Mouse (Mus musculus): Measurements from ENCODE around the gene Gm49380.

Gene Gm49380

DNA sequence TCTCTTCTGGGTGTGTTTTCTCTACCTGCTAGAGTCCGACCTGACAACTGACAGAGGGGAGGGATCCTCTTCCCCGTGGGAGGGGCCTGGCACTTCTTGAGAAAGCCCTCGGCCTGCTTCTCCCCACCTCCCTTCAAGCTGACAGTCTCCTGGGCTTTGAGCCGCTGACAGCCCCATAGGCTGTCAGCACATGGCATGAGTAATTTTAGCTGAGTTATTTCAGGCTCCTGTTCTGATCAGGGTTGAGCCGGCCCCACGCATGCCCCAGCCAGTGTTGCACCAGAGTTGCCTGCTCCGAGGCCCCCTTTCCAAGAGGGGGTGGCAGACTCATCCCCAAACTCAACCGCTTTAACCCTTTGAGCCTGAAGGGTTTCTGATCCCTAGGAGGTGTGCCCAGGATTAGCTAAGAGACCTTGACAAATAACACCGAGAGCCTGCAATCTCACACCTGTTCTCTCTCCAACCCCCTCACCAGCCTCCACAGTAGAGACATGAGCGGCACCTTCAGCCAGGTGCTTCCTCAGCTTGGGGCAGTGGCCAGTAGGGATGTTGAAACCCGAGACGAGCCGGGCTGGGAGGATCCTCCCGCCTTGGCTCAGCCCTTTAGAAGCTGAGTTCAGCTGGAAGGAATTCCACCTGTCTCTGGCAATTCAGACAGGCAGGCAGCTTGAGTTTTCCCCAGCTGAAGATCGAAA, 25.4 kb downstream of the Gm49380 start:
- peak; percentile 63 for DNase-seq

DNA sequence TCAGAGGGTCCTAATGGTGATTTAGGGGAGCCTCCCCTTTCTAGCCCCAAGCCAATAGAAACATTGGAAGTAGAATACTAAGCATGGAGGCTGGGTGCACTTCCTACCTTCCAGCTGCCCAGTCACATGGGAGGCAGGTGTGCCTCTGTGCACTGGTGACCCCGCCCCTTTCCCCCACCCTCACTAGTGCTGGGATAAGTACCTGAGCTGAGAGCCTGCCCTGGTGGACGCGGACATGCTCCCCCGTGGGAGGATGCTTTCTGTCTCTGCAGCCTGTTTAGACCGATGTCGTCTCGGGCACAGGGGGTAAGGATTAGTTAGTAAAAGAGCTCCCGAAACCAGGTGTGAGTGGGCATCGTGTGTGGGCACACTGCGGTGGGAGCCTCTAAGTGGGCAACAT, 26.3 kb downstream of the Gm49380 start:
- DNase-seq, result no peak

DNA sequence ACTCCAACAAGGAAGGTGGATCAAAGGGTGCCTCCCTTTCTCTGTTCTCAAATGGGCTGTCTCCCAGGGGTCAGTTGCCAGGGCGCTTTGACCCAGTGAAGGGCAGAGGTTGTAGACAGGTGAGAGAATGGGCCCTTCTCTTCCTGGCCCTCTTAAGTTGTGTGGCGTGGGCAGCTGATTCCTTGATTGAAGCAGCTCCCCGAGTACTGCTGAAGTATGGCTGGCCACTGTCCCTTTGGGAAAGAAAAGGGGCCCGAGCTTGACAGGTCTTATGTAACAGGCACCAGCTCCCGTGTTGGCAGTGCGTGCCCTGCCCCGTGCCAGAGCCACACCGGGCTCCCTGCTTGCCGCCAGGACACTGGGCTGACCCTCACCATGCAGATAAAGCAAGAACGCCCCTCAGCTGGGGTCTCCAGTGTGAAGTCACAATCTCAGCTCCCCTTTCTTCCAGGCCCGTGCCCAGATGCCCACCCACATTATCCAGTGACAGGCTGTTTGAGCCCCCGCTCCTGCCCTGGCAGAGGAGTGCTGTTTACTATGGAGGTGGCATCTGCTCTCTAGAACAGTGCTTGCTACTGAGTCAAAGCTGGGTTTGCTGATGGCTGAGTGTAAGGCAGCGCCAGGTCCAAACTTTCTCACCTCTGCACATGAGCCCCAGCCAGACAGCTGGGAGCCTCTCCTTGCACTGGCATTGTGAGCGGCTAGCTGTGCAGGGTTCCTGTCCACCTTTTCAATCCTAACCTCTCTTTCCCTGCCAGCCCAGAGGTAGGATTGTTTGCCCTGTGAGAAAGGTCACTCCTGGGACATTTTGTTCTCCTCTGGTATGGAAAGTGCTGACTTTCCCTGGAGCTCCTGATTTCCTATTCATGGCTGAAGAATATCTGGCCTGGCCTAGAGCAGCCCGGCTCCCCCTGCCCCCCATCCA, 27.3 kb downstream of the Gm49380 start:
- DNase-seq, result no peak

DNA sequence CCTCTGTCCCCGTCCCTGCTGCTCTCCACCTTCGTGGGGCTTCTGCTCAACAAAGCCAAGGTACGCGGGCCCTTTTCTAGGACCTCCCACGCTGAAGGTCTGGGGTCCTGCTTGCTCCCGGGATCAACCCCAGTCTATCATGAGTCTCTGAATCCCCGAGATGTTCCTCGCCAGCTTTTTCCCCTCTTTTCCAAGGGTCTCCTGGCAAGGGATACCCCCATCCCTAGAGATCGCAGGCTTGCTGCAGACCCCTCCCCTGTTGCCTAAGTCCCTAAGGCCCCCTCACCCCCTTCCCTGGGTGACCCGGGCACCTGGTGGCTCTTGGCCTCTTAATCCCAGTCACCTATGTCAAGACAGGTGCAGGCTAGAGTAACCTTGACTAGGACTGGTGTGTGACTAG, 28.0 kb downstream of the Gm49380 start:
- no peak for DNase-seq

DNA sequence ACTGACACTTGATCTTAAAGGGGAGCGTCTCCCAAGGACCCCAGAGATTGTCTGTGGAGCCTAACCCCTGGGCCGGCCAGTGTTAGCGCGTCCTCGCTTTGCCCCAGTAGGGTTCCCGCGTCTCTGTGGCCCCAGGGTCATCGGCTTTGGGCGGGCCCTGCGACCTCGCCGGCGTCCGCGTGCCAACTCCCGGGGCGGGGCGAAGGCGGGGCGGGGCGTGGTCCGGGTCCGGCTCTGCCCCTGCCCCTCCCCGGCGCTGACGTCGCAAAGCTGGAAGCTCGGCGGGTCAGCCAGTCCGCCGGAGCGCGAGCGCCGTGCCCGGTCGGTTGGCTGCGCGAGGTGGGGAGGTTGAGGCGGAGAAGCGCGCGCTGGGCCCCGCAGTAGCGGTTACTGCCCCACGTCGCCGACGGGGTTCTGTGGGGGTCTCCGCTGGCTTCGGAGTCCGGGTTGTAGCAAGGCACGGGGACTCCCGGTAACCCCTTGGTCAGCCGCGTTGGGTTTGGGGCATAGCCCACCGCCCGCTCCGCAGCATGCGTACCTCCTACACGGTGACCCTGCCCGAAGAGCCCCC, 28.6 kb downstream of the Gm49380 start:
- peak; percentile 91 for DNase-seq

DNA sequence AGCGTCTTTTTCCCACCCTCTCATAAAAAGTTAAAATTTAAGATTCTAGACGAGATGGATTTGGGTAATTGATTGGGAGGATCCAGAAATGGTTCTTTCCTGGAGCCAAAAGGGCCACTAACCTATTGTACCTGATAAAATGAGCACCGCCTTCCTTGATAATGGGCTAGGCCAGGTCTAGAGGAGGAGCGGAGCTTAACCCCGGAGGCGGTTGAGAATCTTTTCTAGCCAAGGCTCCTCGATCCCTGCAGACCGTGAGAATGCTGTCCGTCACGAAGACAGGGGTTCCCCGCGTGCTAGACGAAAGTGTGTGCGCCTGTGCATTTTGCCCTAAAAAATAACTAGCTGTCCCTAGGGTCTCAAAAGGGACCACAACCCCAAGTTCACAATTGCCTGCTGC, 29.1 kb downstream of the Gm49380 start:
- DNase-seq, result no peak

DNA sequence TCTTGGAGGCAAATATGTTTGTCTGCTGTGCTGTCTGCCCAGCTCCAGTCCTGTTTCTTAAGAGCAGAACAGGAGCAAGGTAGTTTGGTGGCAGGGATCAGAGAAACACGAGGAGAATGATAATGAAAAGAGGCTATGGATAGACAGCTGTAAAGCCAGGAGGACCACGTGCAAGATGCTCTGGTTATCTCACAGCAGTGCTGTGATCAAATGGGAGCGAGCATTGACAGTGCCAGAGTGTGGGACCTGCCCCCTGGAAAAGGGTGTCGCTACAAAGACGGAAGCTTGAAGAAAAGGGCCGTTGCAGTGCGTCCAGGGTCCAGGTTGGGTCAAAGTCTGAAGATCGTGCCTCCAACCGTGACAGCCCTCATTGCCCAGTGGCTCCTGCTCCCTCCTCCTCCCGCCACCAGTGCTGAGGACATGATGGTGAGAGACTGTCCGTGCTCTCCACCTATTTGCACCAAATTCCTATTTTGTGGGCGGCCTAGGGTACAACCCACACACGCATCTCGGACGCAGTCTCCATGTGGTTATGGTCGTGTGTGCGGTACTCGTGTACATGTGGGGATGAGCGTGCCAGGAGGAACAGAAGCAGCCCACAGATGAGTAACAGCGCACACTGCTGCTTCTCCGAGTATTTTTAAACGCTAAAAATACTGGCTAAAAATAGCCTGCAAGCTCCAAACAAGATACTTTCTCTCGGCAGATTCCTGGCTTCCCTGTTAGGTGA, 29.7 kb downstream of the Gm49380 start:
- no peak for DNase-seq

DNA sequence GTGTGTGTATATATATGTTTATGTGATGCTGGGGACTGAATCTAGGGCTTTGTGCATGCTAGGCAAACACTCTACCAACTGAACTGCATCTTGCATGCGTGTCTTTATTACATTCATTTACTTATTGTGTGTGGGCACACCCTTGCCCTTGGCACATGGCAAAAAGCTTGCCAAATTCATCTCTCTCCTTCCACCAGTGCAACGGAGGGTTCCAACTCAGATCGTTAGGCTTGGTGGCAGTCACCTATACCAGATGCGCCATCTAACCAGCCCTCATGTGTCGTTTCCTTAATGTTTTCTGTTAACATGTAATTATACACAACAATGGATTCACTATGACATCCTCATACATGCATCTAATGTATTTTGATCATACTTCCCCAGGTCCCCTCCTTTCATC, 31.0 kb downstream of the Gm49380 start:
- DNase-seq, result no peak

DNA sequence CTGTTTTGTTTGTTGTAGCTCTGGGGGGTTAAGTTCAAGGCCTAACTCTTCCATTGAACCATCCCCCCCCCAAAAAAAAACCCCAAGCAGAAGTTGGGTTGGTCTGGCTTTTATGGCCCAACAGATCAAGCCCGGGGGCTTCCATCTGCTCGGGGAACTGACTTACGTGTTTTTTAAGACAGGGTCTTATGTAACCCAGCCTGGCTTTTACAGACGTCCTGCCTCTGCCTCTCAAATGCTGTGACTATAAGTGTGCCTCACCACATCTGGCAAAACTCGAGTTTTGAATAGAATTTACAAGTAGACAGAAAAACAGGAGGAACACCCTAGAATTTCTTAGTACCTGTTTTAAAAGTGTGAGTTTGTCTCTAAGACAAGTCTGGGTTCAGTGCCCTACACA, 31.7 kb downstream of the Gm49380 start:
- DNase-seq, result no peak

DNA sequence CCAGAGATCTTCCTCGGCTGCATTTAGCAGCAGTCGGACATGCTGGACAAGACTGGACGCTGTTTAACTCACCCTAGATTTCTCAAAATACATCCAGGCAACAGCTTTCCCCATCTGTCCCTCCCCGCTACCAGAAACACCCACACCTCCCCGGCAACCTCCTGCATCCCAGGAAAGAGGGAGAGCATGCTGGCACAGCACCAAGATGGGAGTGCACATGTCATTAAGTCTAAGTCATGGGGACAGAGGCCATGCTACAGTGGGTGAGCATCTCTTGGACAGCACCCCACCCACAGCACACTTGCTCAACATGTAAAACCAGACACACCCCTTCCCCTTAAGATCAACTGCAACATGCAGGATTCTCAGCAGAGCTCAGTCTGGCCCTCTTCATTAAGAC, 32.3 kb downstream of the Gm49380 start:
- DNase-seq, result no peak

DNA sequence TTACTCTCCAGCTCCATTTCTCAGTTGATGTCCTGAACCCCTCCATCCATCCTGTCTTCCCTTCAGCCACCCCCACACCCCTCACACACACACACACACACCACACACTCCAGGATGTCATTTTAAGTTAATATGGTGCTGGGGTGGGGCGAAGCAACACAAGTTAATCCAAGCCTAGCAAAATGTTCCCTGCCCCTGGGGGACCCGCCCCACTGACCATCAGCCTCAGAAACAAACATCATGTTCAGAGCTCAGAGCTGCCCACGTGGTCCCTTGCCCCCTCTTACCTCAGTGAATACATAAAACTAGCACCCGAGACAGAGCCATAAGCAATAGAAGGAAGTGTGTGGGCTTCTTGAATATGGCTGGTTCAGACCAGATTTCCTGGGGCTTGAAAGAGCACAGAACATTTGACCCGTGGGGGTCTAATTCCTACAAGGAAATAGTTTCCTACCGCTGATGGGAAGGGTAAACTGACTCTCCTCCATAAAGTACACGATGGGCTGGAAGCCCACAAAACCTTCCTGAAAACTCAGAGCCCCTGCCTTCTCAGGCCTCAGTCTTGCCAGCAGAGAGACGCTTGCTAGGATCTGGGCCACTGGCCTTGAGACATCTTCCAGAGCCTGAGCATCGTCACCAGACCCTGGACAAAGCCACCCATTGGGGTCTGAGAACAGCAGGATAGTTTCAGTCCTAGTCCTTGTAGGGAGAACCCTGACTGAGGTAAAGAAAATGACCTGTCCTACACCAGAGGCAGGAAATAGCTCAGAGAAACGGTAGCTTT, 33.1 kb downstream of the Gm49380 start:
- DNase-seq, result no peak

DNA sequence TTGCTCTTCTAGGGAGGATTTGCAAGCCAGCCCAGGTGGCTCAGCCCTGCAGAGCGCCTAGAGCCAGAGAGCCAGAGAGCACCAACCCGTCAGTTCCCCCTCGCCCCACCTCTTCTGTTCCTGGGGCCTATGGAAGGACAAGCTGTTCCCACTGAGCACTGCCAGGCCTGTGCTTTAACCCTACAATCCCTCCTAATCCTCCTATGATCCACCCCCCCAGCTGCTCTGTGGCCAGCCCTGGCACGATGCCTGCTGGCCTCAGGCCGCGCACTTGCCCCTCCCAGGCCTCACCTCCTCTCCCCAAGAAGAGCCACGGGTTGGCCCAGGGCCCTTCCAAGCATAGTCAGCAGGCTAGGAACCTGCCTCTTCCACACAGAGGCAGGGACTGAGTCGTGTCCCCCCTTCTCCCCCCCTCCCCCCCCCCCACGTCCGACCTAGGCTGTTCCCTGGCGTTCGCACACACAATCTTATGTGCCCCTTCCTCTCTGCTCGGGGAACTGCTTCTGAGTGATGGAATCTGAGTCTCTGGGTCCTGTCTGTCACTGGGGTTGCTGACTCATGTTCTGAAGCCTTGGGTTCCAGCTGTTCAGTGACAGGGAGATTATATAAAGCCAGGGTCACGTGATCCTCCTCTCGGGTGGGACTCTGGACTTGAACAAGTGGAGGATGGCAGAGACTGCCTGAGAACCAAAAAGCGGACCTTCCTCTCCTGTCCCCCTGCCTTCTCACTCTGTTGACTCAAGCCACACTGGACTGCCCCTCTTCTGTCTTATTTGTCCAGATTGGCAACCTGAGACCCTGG, 34.1 kb downstream of the Gm49380 start:
- no peak for DNase-seq

DNA sequence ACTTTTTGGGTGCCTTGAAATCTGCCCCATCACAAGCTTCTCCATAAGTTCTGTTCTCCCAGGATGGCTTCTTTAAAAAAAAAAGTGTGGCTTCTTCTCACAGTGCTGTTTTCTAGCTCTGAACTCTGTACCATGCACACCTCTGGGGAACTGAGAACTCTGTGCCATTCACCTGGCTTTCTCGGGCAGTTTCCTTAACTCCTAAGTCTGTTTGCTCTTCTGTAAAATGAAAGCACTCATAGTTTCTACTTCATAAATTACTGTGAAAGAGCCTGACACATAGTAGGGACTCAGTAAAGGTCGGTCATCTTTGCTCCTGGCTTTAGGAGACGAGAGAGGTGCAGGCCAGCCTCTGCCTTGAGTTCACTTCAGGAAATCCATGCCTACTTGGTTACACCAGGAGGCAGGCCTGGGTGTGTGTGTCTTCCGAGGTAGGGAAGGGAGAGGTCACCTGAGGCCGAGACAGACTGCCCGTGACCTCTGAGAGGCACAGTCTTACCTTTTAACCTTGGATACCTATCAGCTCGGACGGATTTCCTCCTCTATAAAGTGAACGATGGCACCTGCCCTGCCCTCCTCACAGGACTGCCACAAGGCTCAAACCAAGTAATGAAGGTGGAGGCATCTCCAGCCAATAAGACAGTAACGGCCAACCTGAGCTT, 35.0 kb downstream of the Gm49380 start:
- DNase-seq, result no peak

DNA sequence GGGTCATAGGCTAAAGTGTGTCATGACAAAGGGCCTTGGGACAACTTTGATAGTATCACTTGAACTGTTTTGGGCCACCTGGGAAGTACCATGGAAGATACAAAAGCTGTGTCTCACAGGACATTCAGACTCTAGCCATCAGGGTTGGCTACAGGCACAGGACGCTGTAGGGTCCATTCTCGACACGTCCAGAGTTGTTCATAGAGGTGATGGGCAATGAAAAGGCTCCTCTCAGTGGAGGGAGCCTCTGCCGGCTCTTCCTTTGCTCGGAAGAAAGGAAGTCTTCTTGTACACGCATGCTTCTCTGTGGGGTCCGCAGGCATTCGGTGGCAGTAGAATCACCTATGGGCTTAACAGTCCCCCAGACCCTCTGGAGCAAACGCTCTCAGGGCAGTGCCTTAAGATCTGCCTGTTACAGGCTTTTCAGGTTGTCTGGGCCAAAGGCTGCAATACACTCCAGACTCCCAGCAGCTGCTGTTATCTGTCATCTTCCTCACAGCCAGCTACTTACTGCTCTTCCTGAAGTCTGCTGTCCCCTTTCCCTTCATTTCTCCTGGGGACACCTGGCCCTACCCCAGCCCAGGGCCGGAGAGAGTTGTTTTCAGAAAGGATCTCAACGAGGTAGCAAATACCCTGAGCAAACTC, 35.9 kb downstream of the Gm49380 start:
- DNase-seq, result no peak

DNA sequence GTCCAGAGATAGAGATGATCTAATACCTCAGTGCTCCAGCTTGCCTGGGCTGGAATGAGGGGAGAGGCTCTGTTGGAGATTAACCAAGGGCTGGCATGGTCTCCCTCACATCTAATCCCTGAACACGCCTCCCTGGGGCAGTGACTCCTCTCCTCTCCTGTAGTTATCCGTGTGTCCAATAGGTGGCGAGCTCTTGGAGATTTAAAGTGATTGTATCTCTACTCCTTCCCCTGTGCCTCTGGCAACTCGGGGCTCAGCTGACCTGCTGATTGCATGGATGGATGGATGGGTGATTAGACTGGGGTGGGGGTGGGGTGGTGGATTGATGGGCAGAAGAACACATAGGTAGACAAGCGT, 36.6 kb downstream of the Gm49380 start:
- DNase-seq, result no peak

DNA sequence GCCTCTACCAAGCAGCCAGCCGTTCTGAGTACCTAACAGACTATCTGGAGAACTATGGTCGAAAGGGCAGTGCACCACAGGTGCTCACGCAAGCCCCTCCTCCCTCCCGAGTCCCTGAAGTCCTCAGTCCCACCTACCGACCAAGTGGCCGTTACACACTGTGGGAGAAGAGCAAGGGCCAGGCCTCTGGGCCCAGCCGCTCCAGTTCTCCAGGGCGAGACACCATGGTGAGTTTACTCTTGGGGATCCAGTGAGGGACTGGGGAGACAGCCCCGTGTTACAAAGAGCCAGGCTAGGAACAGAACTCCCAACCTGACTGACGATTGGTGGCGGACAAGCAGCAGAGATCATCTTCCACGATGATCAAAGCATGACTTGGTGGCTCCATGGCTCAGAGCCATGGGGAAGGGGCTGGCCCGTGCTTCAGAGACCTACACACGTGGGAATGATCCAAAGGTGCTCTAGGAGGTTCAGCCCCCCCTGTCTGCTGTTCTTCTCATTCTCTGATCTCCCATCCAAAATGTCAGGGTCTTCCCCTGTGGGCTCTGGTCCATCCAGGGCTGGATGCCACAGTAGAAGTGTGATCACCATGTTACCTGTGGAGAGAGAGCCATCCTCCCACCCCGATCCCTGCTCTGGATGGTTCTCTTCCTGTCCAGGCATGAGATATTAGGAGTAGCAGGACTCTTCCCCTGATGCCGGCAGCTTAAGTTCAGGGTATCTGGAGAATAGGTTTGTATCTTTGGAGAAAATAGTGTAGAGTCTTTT, 37.1 kb downstream of the Gm49380 start:
- no peak for DNase-seq

DNA sequence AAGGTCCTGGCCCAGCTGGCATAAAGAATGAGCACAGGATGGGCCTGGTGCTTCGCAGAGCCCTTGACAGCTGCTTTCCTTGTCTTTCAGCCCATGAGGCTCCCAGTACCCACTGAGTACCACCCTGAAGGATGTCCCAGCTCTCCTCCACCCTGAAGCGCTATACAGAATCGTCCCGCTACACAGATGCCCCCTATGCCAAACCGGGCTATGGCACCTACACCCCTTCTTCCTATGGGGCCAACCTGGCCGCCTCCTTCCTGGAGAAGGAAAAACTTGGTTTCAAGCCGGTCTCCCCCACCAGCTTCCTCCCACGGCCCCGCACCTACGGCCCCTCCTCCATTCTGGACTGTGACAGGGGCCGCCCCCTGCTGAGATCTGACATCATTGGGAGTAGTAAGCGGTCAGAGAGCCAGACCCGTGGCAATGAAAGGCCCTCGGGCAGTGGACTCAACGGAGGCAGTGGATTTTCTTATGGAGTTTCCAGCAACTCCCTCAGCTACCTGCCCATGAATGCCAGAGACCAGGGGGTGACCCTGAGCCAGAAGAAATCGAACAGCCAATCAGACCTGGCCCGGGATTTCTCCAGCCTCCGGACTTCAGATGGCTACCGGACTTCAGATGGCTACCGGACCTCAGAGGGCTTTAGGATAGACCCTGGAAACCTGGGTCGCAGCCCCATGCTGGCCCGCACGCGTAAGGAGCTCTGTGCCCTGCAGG, 37.9 kb downstream of the Gm49380 start:
- DNase-seq, result no peak

DNA sequence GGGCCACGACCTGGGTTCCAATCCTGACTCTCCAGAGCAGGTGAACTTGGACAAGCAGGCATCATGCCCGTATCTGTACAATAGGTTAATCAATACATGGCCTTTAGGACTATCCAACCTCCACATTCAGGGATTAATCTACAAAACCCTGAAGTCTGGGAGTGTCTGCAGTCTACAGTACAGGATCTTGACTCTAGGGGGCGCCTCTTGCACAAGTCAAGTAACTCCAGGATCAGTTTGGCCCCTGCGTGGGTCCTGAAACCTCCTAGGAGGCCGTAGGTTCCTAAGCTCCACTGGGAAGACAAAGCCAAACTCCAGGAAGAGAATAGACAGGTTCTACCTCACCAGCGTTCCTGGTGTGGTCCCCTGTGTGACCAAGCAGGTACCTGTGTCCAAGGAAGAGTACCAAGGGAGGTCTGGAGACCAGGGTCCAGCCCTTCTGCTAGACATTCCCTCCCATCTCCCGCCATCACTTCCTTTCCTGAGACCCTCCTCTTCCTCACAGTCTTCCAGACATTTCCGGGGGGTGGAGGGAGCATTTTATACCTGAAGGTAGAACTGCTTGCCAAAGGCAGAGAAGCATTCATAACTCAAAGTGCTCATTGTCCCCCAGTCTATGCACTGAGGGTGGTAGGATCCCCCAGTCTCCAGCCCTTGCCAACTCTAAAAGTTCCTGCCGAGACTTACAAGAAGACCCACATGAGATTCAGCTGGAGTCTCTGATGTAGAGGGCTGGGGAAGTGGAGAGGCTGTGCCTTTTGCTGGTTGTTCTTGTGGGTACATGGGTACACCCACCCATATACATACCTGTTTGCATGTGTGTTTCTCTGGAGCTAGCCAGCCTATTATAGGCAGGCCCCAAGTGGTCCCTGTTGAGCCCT, 38.7 kb downstream of the Gm49380 start:
- DNase-seq, result no peak

Data from right cerebral cortex, postnatal 14 days (tissue).